Mouse (Mus musculus): ENCODE results near the gene Ofcc1. TPM values are rescaled to one million over a fixed set of nuclear protein-coding genes. Genes with fewer than 3 reads are reported as not detected.

The Ofcc1 gene
- polyA plus RNA-seq, 1 experiment from 2014 or later: not detected

DNA sequence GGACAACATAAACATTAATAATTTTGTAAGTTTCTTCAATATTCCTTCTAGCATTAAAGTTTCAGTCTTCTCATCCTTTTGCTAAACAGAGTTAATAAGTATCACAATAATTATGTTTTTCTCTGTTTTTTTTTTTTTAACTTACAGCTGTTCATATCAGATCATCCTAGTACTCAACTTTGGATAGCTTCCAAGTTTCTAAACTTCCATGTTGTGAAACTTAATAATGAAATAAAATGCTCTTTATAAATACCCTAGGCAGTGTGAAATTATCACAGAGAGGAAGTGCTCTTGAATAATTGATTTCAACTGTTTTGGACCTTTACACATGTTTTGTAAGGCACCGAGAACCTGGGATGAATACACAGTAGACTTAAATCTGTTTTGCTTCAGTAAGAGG is 291.2 kb downstream of the Ofcc1 start:
- Histone ChIP-seq H3K36me3 (no peaks in the 10 kb centered on the region), H3K4me1 (no peaks in the 10 kb centered on the region)

DNA sequence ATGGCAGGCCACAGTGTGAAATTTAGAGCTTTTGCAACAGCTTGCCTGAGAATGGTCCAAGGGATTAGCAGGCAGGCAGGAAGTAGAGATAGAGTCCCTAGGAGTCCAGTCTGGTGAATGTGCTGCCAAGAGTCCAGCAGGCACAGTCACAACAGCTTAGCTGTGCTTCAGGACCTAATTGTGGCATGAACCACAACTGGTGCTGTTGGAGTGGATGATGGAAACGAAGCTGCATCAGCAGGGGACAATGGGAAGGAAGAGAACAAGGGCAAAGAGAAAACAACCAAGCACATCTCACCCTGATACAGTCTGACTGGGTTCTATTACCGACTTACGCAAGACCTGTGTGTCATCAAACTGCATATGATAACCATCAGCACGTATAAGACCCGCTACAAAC is 300.0 kb downstream of the Ofcc1 start:
- no peak for ATAC-seq (ENCODE audit: insufficient number of reproducible peaks, insufficient read depth, low FRiP score, low TSS enrichment)
- Histone ChIP-seq H3K4me1 (no peaks in the 10 kb centered on the region), H3K27ac (no peak overlapping the region), H3K9ac (no peak overlapping the region), H3K4me2 (replicated peaks) (no peak overlapping the region), H3K36me3 (no peaks in the 10 kb centered on the region), H3K27me3 (no peaks in the 10 kb centered on the region), H3K4me3 (no peak overlapping the region), H3K9me3 (no peaks in the 10 kb centered on the region)
- WGBS: 88% methylated on average over 5 of the region's 5 CpGs

More for the DNA sequence above, 291.2 kb downstream of the Ofcc1 start:
- WGBS: 75% methylated on average over 1 of the region's 1 CpGs
- no peak for ATAC-seq (ENCODE audit: insufficient number of reproducible peaks, insufficient read depth, low FRiP score, low TSS enrichment)
- Histone ChIP-seq H3K4me3 (no peak overlapping the region), H3K9ac (no peak overlapping the region), H3K9me3 (no peaks in the 10 kb centered on the region), H3K4me2 (replicated peaks) (no peak overlapping the region), H3K27ac (no peak overlapping the region), H3K27me3 (no peaks in the 10 kb centered on the region)

DNA sequence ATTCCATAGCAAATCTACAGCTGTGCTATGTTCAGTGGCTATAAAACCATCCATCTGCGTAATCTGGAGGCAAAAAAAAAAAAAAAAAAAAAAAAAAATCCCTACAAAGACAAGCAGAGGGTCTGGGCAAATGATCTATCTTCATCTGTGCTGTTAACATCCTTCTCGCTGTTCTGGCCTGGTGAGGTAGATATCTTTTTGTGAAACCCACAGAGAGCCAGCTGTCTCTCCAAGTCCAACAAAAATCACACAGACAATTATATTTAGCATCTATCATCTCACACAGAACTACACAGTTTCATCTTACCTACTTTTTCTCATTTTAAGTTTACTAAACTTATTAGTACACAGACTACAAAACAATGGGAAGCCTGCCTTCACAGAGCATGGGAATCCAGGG is 323.4 kb downstream of the Ofcc1 start:
- ATAC-seq (ENCODE audit: insufficient number of reproducible peaks, insufficient read depth, low FRiP score, low TSS enrichment): no peak
- no peaks in the 10 kb centered on the region for H3K4me1 ChIP-seq
- H3K9ac ChIP-seq: no peak overlapping the region
- no peak overlapping the region for H3K27ac ChIP-seq
- no peaks in the 10 kb centered on the region for H3K27me3 ChIP-seq
- no peaks in the 10 kb centered on the region for H3K36me3 ChIP-seq
- WGBS: 86% methylated on average over 2 of the region's 2 CpGs
- no peak overlapping the region for H3K4me2 ChIP-seq (replicated peaks)
- no peaks in the 10 kb centered on the region for H3K9me3 ChIP-seq
- H3K4me3 ChIP-seq: no peak overlapping the region

DNA sequence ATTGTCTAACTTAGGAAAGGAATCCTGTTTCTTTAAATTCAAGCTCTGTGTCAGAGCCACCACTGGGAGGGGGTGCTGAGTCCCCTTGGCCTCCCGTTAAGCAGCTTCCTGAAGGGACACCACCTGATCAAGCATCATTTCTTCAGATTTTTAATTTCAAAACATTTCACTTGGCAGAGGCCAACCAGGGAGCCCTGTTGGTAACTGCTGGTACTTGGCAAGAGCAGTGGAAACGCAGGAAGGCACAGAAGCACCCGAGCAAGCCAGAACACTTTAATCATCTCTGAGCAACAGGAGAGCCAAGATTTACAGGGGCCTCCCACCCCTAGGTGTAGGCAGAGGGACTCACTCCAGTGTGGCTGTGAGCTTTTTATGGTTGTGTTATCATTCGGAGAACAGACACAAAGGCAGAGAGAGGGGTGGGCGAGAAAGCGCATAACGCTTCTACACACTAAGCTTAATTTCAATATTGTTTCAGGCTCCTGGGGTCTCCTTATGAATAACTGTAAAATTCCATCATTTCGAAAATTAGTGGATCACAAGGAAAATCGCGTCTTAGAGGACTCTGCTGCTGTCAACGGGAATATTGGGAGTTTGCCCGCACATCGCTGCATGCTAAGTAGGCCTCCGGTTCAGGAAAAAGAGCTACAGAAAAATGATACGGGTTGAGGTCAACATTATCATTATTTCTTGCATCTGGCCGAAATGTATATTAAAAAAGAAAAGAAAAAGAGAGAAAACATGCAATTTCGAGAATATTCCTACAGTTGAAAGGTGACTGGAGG is 324.1 kb downstream of the Ofcc1 start:
- H3K4me3 ChIP-seq: no peak overlapping the region
- 85% methylated on average over 17 of the region's 17 CpGs for WGBS

DNA sequence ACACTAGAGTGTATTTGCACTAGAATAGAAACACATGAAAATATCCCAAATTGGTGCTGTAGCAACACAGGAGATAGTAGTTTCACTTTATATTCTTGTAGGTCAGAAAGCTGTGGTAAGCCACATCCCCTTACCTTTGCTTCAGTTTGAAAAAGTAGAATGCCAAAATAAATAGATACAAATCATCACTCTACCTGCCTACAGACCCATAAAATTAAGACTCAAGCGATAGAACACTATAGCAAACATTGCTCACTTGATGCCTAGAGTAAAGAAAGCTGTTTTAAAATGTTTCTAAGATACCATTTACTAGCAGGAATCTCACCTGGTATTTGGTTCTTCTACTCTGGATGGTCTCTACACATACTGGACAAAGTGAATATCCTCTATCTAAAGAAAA is 331.8 kb downstream of the Ofcc1 start:
- Histone ChIP-seq H3K27me3 (no peaks in the 10 kb centered on the region), H3K4me3 (no peak overlapping the region), H3K4me2 (replicated peaks) (no peak overlapping the region), H3K9me3 (no peaks in the 10 kb centered on the region), H3K36me3 (no peaks in the 10 kb centered on the region), H3K4me1 (no peaks in the 10 kb centered on the region), H3K9ac (no peak overlapping the region), H3K27ac (no peak overlapping the region)
- ATAC-seq (ENCODE audit: insufficient number of reproducible peaks, insufficient read depth, low FRiP score, low TSS enrichment): no peak
- 95% methylated on average over 1 of the region's 1 CpGs for WGBS

More for the DNA sequence above, 324.1 kb downstream of the Ofcc1 start:
- no peak overlapping the region for H3K9ac ChIP-seq
- H3K4me2 ChIP-seq (replicated peaks): no peak overlapping the region
- H3K27ac ChIP-seq: no peak overlapping the region
- no peaks in the 10 kb centered on the region for H3K27me3 ChIP-seq
- H3K4me1 ChIP-seq: no peaks in the 10 kb centered on the region
- no peaks in the 10 kb centered on the region for H3K9me3 ChIP-seq
- ATAC-seq (ENCODE audit: insufficient number of reproducible peaks, insufficient read depth, low FRiP score, low TSS enrichment): no peak
- no peaks in the 10 kb centered on the region for H3K36me3 ChIP-seq

DNA sequence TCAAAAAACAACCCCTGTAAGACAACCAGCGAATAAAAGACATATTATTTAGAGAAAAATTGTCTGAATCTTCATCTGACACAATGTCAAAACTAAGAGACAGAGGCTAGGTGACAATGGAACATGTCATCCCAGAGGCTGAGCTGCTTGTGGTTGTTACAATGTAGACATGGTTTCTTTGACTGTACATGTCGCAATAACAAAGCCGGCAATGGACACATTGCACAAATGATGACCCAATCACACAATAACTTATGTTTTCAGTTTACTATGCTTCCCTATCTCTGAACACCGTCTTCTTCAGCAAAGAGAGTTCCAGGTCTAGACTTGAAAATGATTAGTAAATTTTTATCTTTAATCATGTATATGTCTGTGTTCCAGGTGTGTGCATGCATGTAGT is 332.4 kb downstream of the Ofcc1 start:
- Histone ChIP-seq H3K27me3 (no peaks in the 10 kb centered on the region), H3K9ac (no peak overlapping the region), H3K4me1 (no peaks in the 10 kb centered on the region), H3K36me3 (no peaks in the 10 kb centered on the region), H3K9me3 (no peaks in the 10 kb centered on the region), H3K4me3 (no peak overlapping the region), H3K27ac (no peak overlapping the region), H3K4me2 (replicated peaks) (no peak overlapping the region)
- WGBS: 94% methylated on average over 4 of the region's 4 CpGs
- ATAC-seq (ENCODE audit: insufficient number of reproducible peaks, insufficient read depth, low FRiP score, low TSS enrichment): no peak

DNA sequence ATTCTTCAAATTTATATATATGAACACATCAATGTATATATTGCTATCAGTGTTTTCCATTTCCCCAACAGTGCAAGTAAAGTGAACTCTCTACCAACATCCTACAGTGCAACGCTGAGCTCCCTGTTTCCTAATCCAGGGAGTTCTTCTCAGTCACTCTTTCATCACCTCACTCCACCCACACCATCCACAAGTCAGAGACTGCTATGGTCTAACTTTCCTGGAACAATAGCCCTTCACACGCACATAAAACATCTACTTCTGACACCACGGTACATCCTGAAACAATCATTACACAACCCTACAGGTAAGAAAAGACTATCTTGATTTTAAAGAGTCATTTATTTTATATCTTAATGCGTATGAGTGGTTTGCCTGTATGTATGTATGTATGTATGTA is 335.4 kb downstream of the Ofcc1 start:
- Histone ChIP-seq H3K4me1 (no peaks in the 10 kb centered on the region), H3K36me3 (no peaks in the 10 kb centered on the region), H3K4me3 (no peak overlapping the region), H3K27ac (no peak overlapping the region), H3K27me3 (no peaks in the 10 kb centered on the region), H3K4me2 (replicated peaks) (no peak overlapping the region), H3K9ac (no peak overlapping the region), H3K9me3 (no peaks in the 10 kb centered on the region)
- WGBS: 91% methylated on average over 4 of the region's 4 CpGs
- no peak for ATAC-seq (ENCODE audit: insufficient number of reproducible peaks, insufficient read depth, low FRiP score, low TSS enrichment)

DNA sequence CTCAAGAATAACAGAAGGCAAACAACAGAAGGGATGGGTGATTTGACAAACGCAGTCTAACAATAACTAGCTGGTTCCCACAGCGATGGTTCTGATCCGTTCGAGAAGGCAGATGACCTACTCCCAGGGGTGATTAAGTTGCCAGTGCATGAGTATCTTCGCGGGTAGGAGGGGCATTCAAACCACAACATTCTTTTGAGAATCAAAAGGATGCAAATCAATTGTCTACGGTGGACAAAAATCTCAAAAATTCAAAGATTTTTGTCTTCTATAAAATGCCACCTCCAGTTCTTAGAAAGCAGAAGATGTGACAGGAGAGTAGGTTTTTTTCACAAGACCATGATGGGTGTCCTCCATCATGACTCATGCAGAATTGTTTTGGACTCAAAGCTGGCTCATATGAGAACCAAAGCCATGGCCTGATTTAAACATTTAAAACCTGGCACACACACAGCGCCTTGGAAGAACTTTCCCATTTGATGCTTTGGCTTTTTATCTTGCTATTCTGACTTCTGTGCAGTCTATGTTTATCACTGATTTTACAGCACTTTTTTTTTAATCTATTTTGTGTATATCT is 338.0 kb downstream of the Ofcc1 start:
- ATAC-seq (ENCODE audit: insufficient number of reproducible peaks, insufficient read depth, low FRiP score, low TSS enrichment): no peak
- Histone ChIP-seq H3K27ac (no peak overlapping the region), H3K4me2 (replicated peaks) (no peak overlapping the region), H3K36me3 (no peaks in the 10 kb centered on the region), H3K4me3 (no peak overlapping the region), H3K9ac (no peak overlapping the region), H3K9me3 (no peaks in the 10 kb centered on the region), H3K27me3 (no peaks in the 10 kb centered on the region), H3K4me1 (no peaks in the 10 kb centered on the region)
- 83% methylated on average over 8 of the region's 8 CpGs for WGBS

DNA sequence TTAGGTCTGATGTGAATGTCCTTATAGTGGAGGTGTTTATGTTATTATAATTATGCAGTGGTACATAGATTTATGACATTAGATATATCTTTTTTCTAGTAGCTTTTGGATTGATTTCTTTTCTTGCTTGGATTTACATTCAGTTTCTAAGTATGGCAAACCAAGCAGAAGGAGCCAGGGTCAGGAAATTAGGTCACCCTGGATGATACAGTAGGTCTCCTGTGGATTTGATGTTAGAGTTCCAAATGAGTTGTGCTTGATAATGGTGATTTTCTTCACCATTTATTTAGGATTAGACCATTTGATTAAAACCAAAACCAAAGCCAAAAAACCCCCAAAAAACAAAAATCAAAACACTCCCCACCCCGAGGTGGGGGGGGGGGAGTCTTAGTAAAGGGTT is 338.6 kb downstream of the Ofcc1 start:
- Histone ChIP-seq H3K4me2 (replicated peaks) (no peak overlapping the region), H3K27me3 (no peaks in the 10 kb centered on the region), H3K9me3 (no peaks in the 10 kb centered on the region), H3K36me3 (no peaks in the 10 kb centered on the region), H3K27ac (no peak overlapping the region), H3K4me3 (no peak overlapping the region), H3K4me1 (no peaks in the 10 kb centered on the region), H3K9ac (no peak overlapping the region)
- WGBS: 74% methylated on average over 1 of the region's 1 CpGs
- ATAC-seq (ENCODE audit: insufficient number of reproducible peaks, insufficient read depth, low FRiP score, low TSS enrichment): no peak

DNA sequence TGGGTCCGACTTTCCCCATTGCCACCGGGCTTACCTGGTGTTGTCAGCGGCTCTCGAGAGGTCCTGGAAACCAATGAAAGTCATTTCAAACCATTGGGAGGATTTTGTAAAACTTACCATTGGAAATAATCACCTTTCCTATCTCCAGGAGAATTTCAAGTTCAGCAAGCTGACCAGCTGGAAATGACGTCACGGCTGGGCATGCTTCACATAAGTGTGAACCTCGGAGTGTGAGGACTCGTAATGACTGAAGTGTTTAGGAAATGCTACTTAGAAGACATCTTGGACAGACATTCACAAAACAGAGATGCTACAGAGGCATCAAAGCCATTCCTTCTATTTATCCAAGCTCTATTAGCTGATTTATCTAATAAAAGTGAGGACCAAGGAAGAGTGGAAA is 361.0 kb downstream of the Ofcc1 start:
- no peaks in the 10 kb centered on the region for H3K36me3 ChIP-seq
- H3K27ac ChIP-seq: no peak overlapping the region
- peaks cover 3% of the 10 kb centered on the region; the same call in 1 of the 2 replicates for H3K27me3 ChIP-seq
- H3K4me2 ChIP-seq (replicated peaks): no peak overlapping the region
- ATAC-seq (ENCODE audit: insufficient number of reproducible peaks, insufficient read depth, low FRiP score, low TSS enrichment): no peak
- no peaks in the 10 kb centered on the region for H3K4me1 ChIP-seq
- H3K9me3 ChIP-seq: no peaks in the 10 kb centered on the region
- no peak overlapping the region for H3K9ac ChIP-seq
- WGBS: 85% methylated on average over 8 of the region's 8 CpGs
- no peak overlapping the region for H3K4me3 ChIP-seq

DNA sequence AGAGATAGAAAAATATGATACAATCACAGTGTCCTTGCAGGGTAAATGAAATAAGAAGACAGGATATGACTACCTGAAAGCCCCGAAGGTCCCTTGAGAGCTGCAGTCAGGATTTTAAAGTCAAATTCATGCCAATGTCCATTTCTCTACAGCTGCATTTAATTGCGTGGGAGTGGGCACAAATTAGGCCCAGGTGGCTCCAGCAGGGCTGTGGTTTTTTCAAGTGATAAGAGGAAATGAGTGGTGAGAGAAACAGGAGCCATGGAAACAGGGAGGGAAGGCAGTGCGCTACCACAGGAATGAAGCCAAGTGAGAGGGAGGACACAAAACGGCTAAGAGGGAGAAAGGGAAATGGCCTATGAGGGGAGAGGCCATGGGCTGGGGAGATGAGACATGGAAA is 363.3 kb downstream of the Ofcc1 start:
- 28% methylated on average over 4 of the region's 4 CpGs for WGBS
- Histone ChIP-seq H3K9ac (no peak overlapping the region), H3K36me3 (no peaks in the 10 kb centered on the region), H3K27ac (no peak overlapping the region), H3K4me1 (no peaks in the 10 kb centered on the region), H3K9me3 (no peaks in the 10 kb centered on the region), H3K27me3 (peaks cover 4% of the 10 kb centered on the region; the same call in 1 of the 2 replicates), H3K4me3 (no peak overlapping the region), H3K4me2 (replicated peaks) (no peak overlapping the region)
- ATAC-seq (ENCODE audit: insufficient number of reproducible peaks, insufficient read depth, low FRiP score, low TSS enrichment): no peak

DNA sequence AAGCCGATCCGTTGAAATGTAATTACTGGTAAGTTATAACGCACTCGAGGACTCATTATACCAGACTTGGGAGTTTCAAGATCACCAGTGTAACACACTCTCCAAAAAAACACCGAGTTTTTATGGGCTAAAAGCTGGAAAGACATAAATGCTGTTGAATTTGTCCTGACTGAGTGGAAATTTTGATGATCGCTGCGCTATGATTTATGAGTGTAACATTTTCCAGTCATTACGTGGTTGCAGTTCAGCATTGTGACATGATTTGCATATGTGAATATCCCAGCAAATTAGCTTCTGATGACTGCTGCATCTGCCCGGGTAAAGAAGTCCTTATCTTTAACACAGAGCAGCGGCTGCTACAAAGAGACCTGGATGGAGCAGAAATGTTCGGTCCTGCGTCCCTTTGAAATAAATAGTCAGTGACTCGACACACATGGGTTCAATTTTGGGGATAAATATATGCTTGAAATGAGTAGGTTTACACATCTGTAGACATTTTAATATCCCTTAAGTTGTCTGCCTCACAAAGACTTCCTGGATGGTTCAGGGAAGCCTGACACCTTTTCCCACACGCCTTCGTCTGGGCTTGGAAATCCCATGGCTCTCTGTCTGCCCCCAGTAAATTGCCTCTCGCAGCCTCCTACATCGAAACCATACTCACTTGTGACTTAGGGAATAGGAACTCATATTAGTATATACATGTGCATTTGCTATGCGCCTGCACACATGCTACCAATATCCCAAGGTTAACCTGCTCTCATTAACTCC is 381.8 kb downstream of the Ofcc1 start:
- Histone ChIP-seq H3K9ac (no peak overlapping the region), H3K9me3 (no peaks in the 10 kb centered on the region), H3K4me3 (no peak overlapping the region), H3K27ac (no peak overlapping the region), H3K4me2 (replicated peaks) (0 out of 2 replicates have a peak overlapping the region, but pooled peaks have one; percentile 4), H3K36me3 (no peaks in the 10 kb centered on the region), H3K4me1 (no peaks in the 10 kb centered on the region; the same call in 1 of the 2 replicates), H3K27me3 (0 out of 2 replicates have a peak, but pooled peaks cover 10% of the 10 kb centered on the region)
- ATAC-seq (ENCODE audit: insufficient number of reproducible peaks, insufficient read depth, low FRiP score, low TSS enrichment): no peak
- WGBS: 42% methylated on average over 18 of the region's 18 CpGs

Measured in embryonic facial prominence, embryonic 12.5 days (tissue).